Mouse (Mus musculus): ENCODE measurements at regions not wholly inside any gene's neighbourhood (a gene's known extent, or its start where the extent isn't known, plus 50 kb on each side); places are given as distances from the start of the nearest gene placed in this dataset.

- Histone ChIP-seq H3K9me3 (replicated peaks) (no peaks in the 10 kb centered on the region), H3K27ac (replicated peaks) (no peak overlapping the region), H3K36me3 (no peaks in the 10 kb centered on the region), H3K27me3 (ENCODE audit: low read depth, poor library complexity, severe bottlenecking) (no peaks in the 10 kb centered on the region), H3K4me1 (no peaks in the 10 kb centered on the region), H3K4me3 (no peak overlapping the region)
- 51% methylated on average over 6 of the region's 6 CpGs for WGBS
- DNase-seq (ENCODE audit: low spot score), result peak; percentile 11
Observed at GRCm38 (mm10) chrX:61119499-61119898, 65.9 kb downstream of the Cdr1 start.

- H3K27me3 ChIP-seq (ENCODE audit: low read depth, poor library complexity, severe bottlenecking), result no peaks in the 10 kb centered on the region
- no peaks in the 10 kb centered on the region for H3K9me3 ChIP-seq (replicated peaks)
- 84% methylated on average over 4 of the region's 4 CpGs for WGBS
- H3K4me3 ChIP-seq, result no peak overlapping the region
- no peak for DNase-seq (ENCODE audit: low spot score)
- no peaks in the 10 kb centered on the region for H3K36me3 ChIP-seq
- no peaks in the 10 kb centered on the region for H3K4me1 ChIP-seq
- no peak overlapping the region for H3K27ac ChIP-seq (replicated peaks)
Observed at GRCm38 (mm10) chrX:61117368-61117767, 68.0 kb downstream of the Cdr1 start.

- H3K4me1 ChIP-seq, result no peaks in the 10 kb centered on the region
- no peaks in the 10 kb centered on the region for H3K27me3 ChIP-seq (ENCODE audit: low read depth, poor library complexity, severe bottlenecking)
- WGBS, result 30% methylated on average over 10 of the region's 10 CpGs
- no peaks in the 10 kb centered on the region for H3K36me3 ChIP-seq
- peak overlapping the region; percentile 46 for H3K4me3 ChIP-seq
- 0 out of 2 replicates have a peak overlapping the region, but pooled peaks have one; percentile 46 for H3K27ac ChIP-seq (replicated peaks)
- peak; percentile 13 for DNase-seq (ENCODE audit: low spot score)
- H3K9me3 ChIP-seq (replicated peaks), result no peaks in the 10 kb centered on the region
Observed at GRCm38 (mm10) chrX:61116010-61116447, 69.3 kb downstream of the Cdr1 start.

Data from midbrain, embryonic 10.5 days (tissue).